Mouse (Mus musculus): Measurements from ENCODE around the gene Plekha4. TPM values are rescaled to one million over a fixed set of nuclear protein-coding genes. Genes with fewer than 3 reads are reported as not detected.
"Not testable (repeated sequence)": the region's sequence is repeated elsewhere in the genome, so short reads cannot be mapped to it uniquely, and the experiment has no call there.

Gene Plekha4
- total and polyA plus RNA-seq, 3 experiments: 2.9 to 6.7 (median 3.2) TPM

GRCm38 (mm10) chr7:45482166-45482565 is 44.0 kb upstream of the Plekha4 start:
- Histone ChIP-seq H3K27me3 (ENCODE audit: control insufficient read depth, insufficient read depth, low read length) (no peaks in the 10 kb centered on the region), H3K4me3 (no peak overlapping the region), H3K9ac (ENCODE audit: low read depth, low read length) (no peak overlapping the region), H3K36me3 (ENCODE audit: control insufficient read depth, insufficient read depth, low read length) (no peaks in the 10 kb centered on the region), H3K79me2 (replicated peaks; ENCODE audit: control insufficient read depth, insufficient read depth, low read length) (no peaks in the 10 kb centered on the region), H3K4me1 (ENCODE audit: control insufficient read depth, insufficient read depth, low read length) (no peaks in the 10 kb centered on the region), H3K27ac (no peak overlapping the region)
- TF ChIP-seq EP300 (IDR thresholded peaks at IDR 0.05; ENCODE audit: insufficient read depth, low read depth, low read length) (no peak), POLR2A (IDR thresholded peaks at IDR 0.05; ENCODE audit: insufficient read depth, low read depth, low read length) (no peak), CTCF (IDR thresholded peaks at IDR 0.05) (no peak)
- WGBS: 58% methylated on average over 1 of the region's 1 CpGs
- DNase-seq: no peak
- intact Hi-C loops (cut with DNase I): no loop called here

- H3K36me3 ChIP-seq (ENCODE audit: control insufficient read depth, insufficient read depth, low read length); H3K27ac ChIP-seq; H3K4me1 ChIP-seq (ENCODE audit: control insufficient read depth, insufficient read depth, low read length); intact Hi-C loops (cut with DNase I); H3K4me3 ChIP-seq; H3K27me3 ChIP-seq (ENCODE audit: control insufficient read depth, insufficient read depth, low read length); H3K9ac ChIP-seq (ENCODE audit: low read depth, low read length); DNase-seq; H3K79me2 ChIP-seq (replicated peaks; ENCODE audit: control insufficient read depth, insufficient read depth, low read length): not testable (repeated sequence)
- 92% methylated on average over 5 of the region's 5 CpGs for WGBS
Observed at GRCm38 (mm10) chr7:45484985-45485384, 41.1 kb upstream of the Plekha4 start.

- intact Hi-C loops (cut with DNase I): no loop called here
- no peak for DNase-seq
- peaks cover 1% of the 10 kb centered on the region; the same call in 1 of the 2 replicates for H3K4me1 ChIP-seq (ENCODE audit: control insufficient read depth, insufficient read depth, low read length)
- H3K9ac ChIP-seq (ENCODE audit: low read depth, low read length): no peak overlapping the region
- no peak overlapping the region for H3K4me3 ChIP-seq
- H3K27ac ChIP-seq: no peak overlapping the region
- H3K27me3 ChIP-seq (ENCODE audit: control insufficient read depth, insufficient read depth, low read length): no peaks in the 10 kb centered on the region
- H3K79me2 ChIP-seq (replicated peaks; ENCODE audit: control insufficient read depth, insufficient read depth, low read length): no peaks in the 10 kb centered on the region
- TF ChIP-seq EP300 (IDR thresholded peaks at IDR 0.05; ENCODE audit: insufficient read depth, low read depth, low read length) (no peak), POLR2A (IDR thresholded peaks at IDR 0.05; ENCODE audit: insufficient read depth, low read depth, low read length) (no peak), CTCF (IDR thresholded peaks at IDR 0.05) (no peak)
- 57% methylated on average over 7 of the region's 7 CpGs for whole genome bisulfite sequencing
- H3K36me3 ChIP-seq (ENCODE audit: control insufficient read depth, insufficient read depth, low read length): no peaks in the 10 kb centered on the region
Observed at GRCm38 (mm10) chr7:45486158-45486557, 40.0 kb upstream of the Plekha4 start.

GRCm38 (mm10) chr7:45486761-45487415 is 39.2 kb upstream of the Plekha4 start, which contains the start of gene Gm45808:
Gene Gm45808, minus strand, starts transcription at chr7:45486811.
- no peak within 1 kb of the TSS for H3K4me3 ChIP-seq
- TF ChIP-seq POLR2A (IDR thresholded peaks at IDR 0.05; ENCODE audit: insufficient read depth, low read depth, low read length) (no peak), EP300 (IDR thresholded peaks at IDR 0.05; ENCODE audit: insufficient read depth, low read depth, low read length) (no peak), CTCF (IDR thresholded peaks at IDR 0.05) (no peak)
- H3K27ac ChIP-seq: no peak within 1 kb of the TSS
- H3K27me3 ChIP-seq (ENCODE audit: control insufficient read depth, insufficient read depth, low read length): no peaks in the 10 kb centered on the region
- H3K9ac ChIP-seq (ENCODE audit: low read depth, low read length): no peak within 1 kb of the TSS
- DNase-seq: no peak
- intact Hi-C loops (cut with DNase I): no loop called here
- no peaks in the 10 kb centered on the region for H3K36me3 ChIP-seq (ENCODE audit: control insufficient read depth, insufficient read depth, low read length)
- no peaks in the 10 kb centered on the region for H3K79me2 ChIP-seq (replicated peaks; ENCODE audit: control insufficient read depth, insufficient read depth, low read length)
- 79% methylated on average over 12 of the region's 12 CpGs for whole genome bisulfite sequencing
- peaks cover 1% of the 10 kb centered on the region; the same call in 1 of the 2 replicates for H3K4me1 ChIP-seq (ENCODE audit: control insufficient read depth, insufficient read depth, low read length)

GRCm38 (mm10) chr7:45487861-45488292 is 38.3 kb upstream of the Plekha4 start:
- Histone ChIP-seq H3K9ac (ENCODE audit: low read depth, low read length) (no peak overlapping the region), H3K4me1 (ENCODE audit: control insufficient read depth, insufficient read depth, low read length) (peaks cover 1% of the 10 kb centered on the region; the same call in 1 of the 2 replicates), H3K27me3 (ENCODE audit: control insufficient read depth, insufficient read depth, low read length) (no peaks in the 10 kb centered on the region), H3K36me3 (ENCODE audit: control insufficient read depth, insufficient read depth, low read length) (no peaks in the 10 kb centered on the region), H3K27ac (no peak overlapping the region; the same call in 1 of the 2 replicates), H3K79me2 (replicated peaks; ENCODE audit: control insufficient read depth, insufficient read depth, low read length) (no peaks in the 10 kb centered on the region), H3K4me3 (no peak overlapping the region)
- intact Hi-C loops (cut with DNase I): no loop called here
- DNase-seq: no peak
- WGBS: 71% methylated on average over 11 of the region's 11 CpGs
- TF ChIP-seq EP300 (IDR thresholded peaks at IDR 0.05; ENCODE audit: insufficient read depth, low read depth, low read length) (no peak), POLR2A (IDR thresholded peaks at IDR 0.05; ENCODE audit: insufficient read depth, low read depth, low read length) (no peak), CTCF (IDR thresholded peaks at IDR 0.05) (no peak)

GRCm38 (mm10) chr7:45488293-45489204 is 37.6 kb upstream of the Plekha4 start, which contains the start of gene Dhdh:
Gene Dhdh, minus strand, starts transcription at chr7:45488805.
- WGBS: 18% methylated on average over 38 of the region's 38 CpGs
- Histone ChIP-seq H3K36me3 (ENCODE audit: control insufficient read depth, insufficient read depth, low read length) (no peaks in the 10 kb centered on the region), H3K27ac (peak within 1 kb of the TSS; percentile 71), H3K27me3 (ENCODE audit: control insufficient read depth, insufficient read depth, low read length) (no peaks in the 10 kb centered on the region), H3K9ac (ENCODE audit: low read depth, low read length) (peak within 1 kb of the TSS; percentile 63), H3K79me2 (replicated peaks; ENCODE audit: control insufficient read depth, insufficient read depth, low read length) (no peaks in the 10 kb centered on the region), H3K4me3 (peak within 1 kb of the TSS; percentile 59), H3K4me1 (ENCODE audit: control insufficient read depth, insufficient read depth, low read length) (peaks cover 4% of the 10 kb centered on the region)
- peak; percentile 81 to 84 for DNase-seq
- intact Hi-C loops (cut with DNase I): no loop called here
- TF ChIP-seq EP300 (IDR thresholded peaks at IDR 0.05; ENCODE audit: insufficient read depth, low read depth, low read length) (no peak), POLR2A (IDR thresholded peaks at IDR 0.05; ENCODE audit: insufficient read depth, low read depth, low read length) (peak; percentile 80)

All from heart, adult 2 months (tissue).